Mouse (Mus musculus): ENCODE data around the gene Alpl. TPM values are rescaled to one million over a fixed set of nuclear protein-coding genes. Genes with fewer than 3 reads are reported as not detected.

The Alpl gene
- 0.88 and 1.2 TPM in 2 replicates for polyA plus RNA-seq (2012)

- H3K9me3 ChIP-seq (ENCODE audit: control insufficient read depth, low read length) = peaks cover 3% of the 10 kb centered on the region; the same call in 1 of the 2 replicates
- TF ChIP-seq GATA1 (IDR thresholded peaks at IDR 0.05; ENCODE audit: low read length) (no peak), TAL1 (IDR thresholded peaks at IDR 0.05; ENCODE audit: low read length) (no peak)
- H3K36me3 ChIP-seq (ENCODE audit: control insufficient read depth) = no peaks in the 10 kb centered on the region
- peak within 1 kb of the TSS; percentile 48 for H3K4me3 ChIP-seq (replicated peaks)
- H3K27me3 ChIP-seq (ENCODE audit: control insufficient read depth) = peaks cover 69% of the 10 kb centered on the region
- peaks cover 6% of the 10 kb centered on the region for H3K4me1 ChIP-seq (ENCODE audit: control insufficient read depth)
These were observed at the start of gene Alpl for GRCm38 (mm10) chr4:137795611-137796557. Gene Alpl (minus strand): TSS chr4:137796384.

- Histone ChIP-seq H3K36me3 (ENCODE audit: control insufficient read depth) (no peaks in the 10 kb centered on the region), H3K27me3 (ENCODE audit: control insufficient read depth) (peaks cover 3% of the 10 kb centered on the region; the same call in 1 of the 2 replicates), H3K9me3 (ENCODE audit: control insufficient read depth, low read length) (peaks cover 7% of the 10 kb centered on the region; the same call in 1 of the 2 replicates), H3K4me3 (replicated peaks) (no peak overlapping the region), H3K4me1 (ENCODE audit: control insufficient read depth) (no peaks in the 10 kb centered on the region)
- TF ChIP-seq GATA1 (IDR thresholded peaks at IDR 0.05; ENCODE audit: low read length) (no peak), TAL1 (IDR thresholded peaks at IDR 0.05; ENCODE audit: low read length) (no peak)
These were observed 48.5 kb upstream of the Alpl start for GRCm38 (mm10) chr4:137844656-137845055.

- Histone ChIP-seq H3K4me1 (ENCODE audit: control insufficient read depth) (no peaks in the 10 kb centered on the region), H3K27me3 (ENCODE audit: control insufficient read depth) (peaks cover 8% of the 10 kb centered on the region; the same call in 1 of the 2 replicates), H3K9me3 (ENCODE audit: control insufficient read depth, low read length) (no peaks in the 10 kb centered on the region), H3K4me3 (replicated peaks) (no peak overlapping the region), H3K36me3 (ENCODE audit: control insufficient read depth) (no peaks in the 10 kb centered on the region)
- no peak for TF ChIP-seq GATA1 (IDR thresholded peaks at IDR 0.05; ENCODE audit: low read length)
- TF ChIP-seq TAL1 (IDR thresholded peaks at IDR 0.05; ENCODE audit: low read length) = no peak
These were observed 43.3 kb upstream of the Alpl start for GRCm38 (mm10) chr4:137839452-137839851.

GRCm38 (mm10) chr4:137838791-137839190, 42.6 kb upstream of the Alpl start:
- peaks cover 8% of the 10 kb centered on the region; the same call in 1 of the 2 replicates for H3K27me3 ChIP-seq (ENCODE audit: control insufficient read depth)
- no peaks in the 10 kb centered on the region for H3K9me3 ChIP-seq (ENCODE audit: control insufficient read depth, low read length)
- no peak overlapping the region for H3K4me3 ChIP-seq (replicated peaks)
- no peaks in the 10 kb centered on the region for H3K4me1 ChIP-seq (ENCODE audit: control insufficient read depth)
- no peaks in the 10 kb centered on the region for H3K36me3 ChIP-seq (ENCODE audit: control insufficient read depth)
- no peak for TF ChIP-seq GATA1 (IDR thresholded peaks at IDR 0.05; ENCODE audit: low read length)
- TF ChIP-seq TAL1 (IDR thresholded peaks at IDR 0.05; ENCODE audit: low read length) = no peak

- Histone ChIP-seq H3K9me3 (ENCODE audit: control insufficient read depth, low read length) (no peaks in the 10 kb centered on the region), H3K4me3 (replicated peaks) (no peak overlapping the region), H3K4me1 (ENCODE audit: control insufficient read depth) (no peaks in the 10 kb centered on the region), H3K27me3 (ENCODE audit: control insufficient read depth) (peaks cover 8% of the 10 kb centered on the region; the same call in 1 of the 2 replicates), H3K36me3 (ENCODE audit: control insufficient read depth) (no peaks in the 10 kb centered on the region)
- TF ChIP-seq TAL1 (IDR thresholded peaks at IDR 0.05; ENCODE audit: low read length) = no peak
- TF ChIP-seq GATA1 (IDR thresholded peaks at IDR 0.05; ENCODE audit: low read length) = no peak
These were observed 41.6 kb upstream of the Alpl start for GRCm38 (mm10) chr4:137837792-137838191.

- H3K4me1 ChIP-seq (ENCODE audit: control insufficient read depth) = no peaks in the 10 kb centered on the region
- no peaks in the 10 kb centered on the region for H3K36me3 ChIP-seq (ENCODE audit: control insufficient read depth)
- no peak overlapping the region for H3K4me3 ChIP-seq (replicated peaks)
- H3K9me3 ChIP-seq (ENCODE audit: control insufficient read depth, low read length) = no peaks in the 10 kb centered on the region
- peaks cover 5% of the 10 kb centered on the region; the same call in 1 of the 2 replicates for H3K27me3 ChIP-seq (ENCODE audit: control insufficient read depth)
- TF ChIP-seq TAL1 (IDR thresholded peaks at IDR 0.05; ENCODE audit: low read length) (no peak), GATA1 (IDR thresholded peaks at IDR 0.05; ENCODE audit: low read length) (no peak)
These were observed 40.6 kb upstream of the Alpl start for GRCm38 (mm10) chr4:137836741-137837140.

GRCm38 (mm10) chr4:137835624-137836337, 39.6 kb upstream of the Alpl start:
- no peak for TF ChIP-seq TAL1 (IDR thresholded peaks at IDR 0.05; ENCODE audit: low read length)
- Histone ChIP-seq H3K4me3 (replicated peaks) (no peak overlapping the region), H3K27me3 (ENCODE audit: control insufficient read depth) (peaks cover 9% of the 10 kb centered on the region), H3K4me1 (ENCODE audit: control insufficient read depth) (no peaks in the 10 kb centered on the region), H3K36me3 (ENCODE audit: control insufficient read depth) (no peaks in the 10 kb centered on the region), H3K9me3 (ENCODE audit: control insufficient read depth, low read length) (no peaks in the 10 kb centered on the region)

- TF ChIP-seq TAL1 (IDR thresholded peaks at IDR 0.05; ENCODE audit: low read length) (no peak), GATA1 (IDR thresholded peaks at IDR 0.05; ENCODE audit: low read length) (no peak)
- Histone ChIP-seq H3K4me1 (ENCODE audit: control insufficient read depth) (no peaks in the 10 kb centered on the region), H3K4me3 (replicated peaks) (no peak overlapping the region), H3K36me3 (ENCODE audit: control insufficient read depth) (no peaks in the 10 kb centered on the region), H3K9me3 (ENCODE audit: control insufficient read depth, low read length) (no peaks in the 10 kb centered on the region), H3K27me3 (ENCODE audit: control insufficient read depth) (peaks cover 22% of the 10 kb centered on the region)
These were observed 35.4 kb upstream of the Alpl start for GRCm38 (mm10) chr4:137831598-137831997.

GRCm38 (mm10) chr4:137830380-137830779, 34.2 kb upstream of the Alpl start:
- H3K4me3 ChIP-seq (replicated peaks) = no peak overlapping the region
- no peaks in the 10 kb centered on the region for H3K4me1 ChIP-seq (ENCODE audit: control insufficient read depth)
- peaks cover 19% of the 10 kb centered on the region for H3K27me3 ChIP-seq (ENCODE audit: control insufficient read depth)
- H3K36me3 ChIP-seq (ENCODE audit: control insufficient read depth) = no peaks in the 10 kb centered on the region
- no peaks in the 10 kb centered on the region for H3K9me3 ChIP-seq (ENCODE audit: control insufficient read depth, low read length)
- no peak for TF ChIP-seq TAL1 (IDR thresholded peaks at IDR 0.05; ENCODE audit: low read length)
- no peak for TF ChIP-seq GATA1 (IDR thresholded peaks at IDR 0.05; ENCODE audit: low read length)

All from erythroblast, embryonic 14.5 days (primary cell).